Mouse (Mus musculus): ENCODE results near the gene Rreb1. TPM values are rescaled to one million over a fixed set of nuclear protein-coding genes. Genes with fewer than 3 reads are reported as not detected.

The Rreb1 gene
- total RNA-seq, 2 experiments from 2014 or later: 44.6 to 48.8 TPM

DNA sequence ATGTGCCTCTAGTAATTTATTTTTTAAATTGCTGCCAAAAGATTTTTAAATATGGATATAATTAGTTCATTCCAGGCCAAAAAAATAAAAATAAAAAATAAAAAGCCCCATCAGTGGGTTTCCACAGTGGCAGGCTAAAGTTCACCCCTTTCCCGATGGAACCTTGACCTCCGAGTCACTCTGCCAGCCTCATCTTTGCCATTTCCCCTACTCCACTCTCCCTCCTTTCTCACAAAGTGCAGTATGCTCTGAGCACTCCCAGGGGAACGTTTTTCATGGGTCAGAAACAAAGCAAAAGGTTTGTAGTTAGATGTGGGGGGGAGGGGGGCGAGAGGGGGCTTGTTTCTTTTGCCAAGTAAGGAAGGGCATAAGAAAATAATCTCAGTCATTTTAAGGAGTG, 98.6 kb downstream of the Rreb1 start:
- no peak for DNase-seq

- no peak for DNase-seq
Measured at GRCm38 (mm10) chr13:37877241-37877640, 99.0 kb downstream of the Rreb1 start.

GRCm38 (mm10) chr13:37878918-37879331, 100.7 kb downstream of the Rreb1 start:
- DNase-seq: no peak

DNA sequence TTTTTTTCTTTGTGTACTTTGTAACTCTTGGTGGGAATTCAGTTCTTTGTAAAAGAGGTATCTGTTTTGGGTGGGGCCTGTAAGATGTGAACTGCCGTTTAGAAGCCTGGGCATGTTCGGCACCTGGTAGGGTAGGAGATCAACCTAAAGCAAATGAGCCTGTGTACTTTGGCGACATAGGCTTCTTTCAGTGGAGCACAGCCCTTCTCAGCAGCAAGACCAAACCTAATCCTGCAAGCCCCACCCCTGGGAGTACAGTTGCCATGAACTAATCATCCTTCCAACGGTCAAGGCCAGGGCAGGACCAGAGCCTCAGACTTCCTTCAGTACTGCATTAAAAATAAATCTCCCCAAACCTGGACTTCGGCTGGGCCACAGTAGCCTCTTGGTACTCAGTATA, 101.4 kb downstream of the Rreb1 start:
- no peak for DNase-seq

DNA sequence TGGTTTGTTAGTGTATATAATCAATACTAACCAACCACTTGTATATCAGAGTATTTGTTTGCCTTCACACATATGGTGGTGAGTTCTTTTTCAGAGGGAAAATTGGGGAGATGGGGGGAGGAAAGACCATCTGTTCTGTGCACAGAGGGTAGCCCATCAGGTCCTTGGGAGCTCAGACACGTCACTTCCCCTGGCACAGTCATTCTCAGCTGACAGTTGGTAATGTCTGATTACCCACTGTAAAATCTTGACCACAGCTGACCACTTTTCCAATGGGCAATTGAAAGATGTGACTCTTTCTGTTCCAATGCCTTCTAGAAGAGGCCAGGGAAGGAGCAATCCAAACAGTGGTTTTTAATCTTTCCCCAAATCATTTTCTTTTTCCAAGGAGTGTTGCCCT, 101.8 kb downstream of the Rreb1 start:
- no peak for DNase-seq

DNA sequence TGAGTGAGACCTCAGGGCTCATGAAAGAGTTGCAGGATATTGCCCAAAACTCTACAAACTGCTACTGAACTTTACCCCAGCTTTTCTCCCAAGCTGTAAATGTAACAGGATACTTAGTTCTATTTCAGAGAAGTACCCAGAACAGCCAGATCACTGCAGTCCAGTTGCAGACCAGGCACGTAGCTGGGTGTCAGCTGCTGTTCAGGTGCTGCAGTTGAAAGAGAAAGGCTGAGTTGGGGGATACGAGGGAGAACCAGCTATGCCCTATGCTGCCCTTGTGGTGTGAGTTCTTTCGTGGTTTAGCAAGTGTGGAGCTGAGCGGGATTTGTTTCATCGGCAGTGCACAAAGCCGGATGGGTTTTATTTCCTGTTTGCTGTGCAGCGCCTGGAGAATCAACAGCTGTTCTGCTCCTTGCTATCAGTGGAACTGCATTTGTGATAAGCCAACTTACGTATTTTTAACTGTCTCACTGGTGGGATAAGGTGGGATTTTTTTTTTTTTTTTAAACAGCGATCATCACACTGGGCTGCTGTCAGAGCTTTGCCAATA, 102.5 kb downstream of the Rreb1 start:
- no peak for DNase-seq

- no peak for DNase-seq
Measured at GRCm38 (mm10) chr13:37882521-37882920, 104.3 kb downstream of the Rreb1 start.

- DNase-seq: no peak
Measured at GRCm38 (mm10) chr13:37883008-37883407, 104.8 kb downstream of the Rreb1 start.

- no peak for DNase-seq
Measured at GRCm38 (mm10) chr13:37885392-37885791, 107.2 kb downstream of the Rreb1 start.

- DNase-seq: no peak
Measured at GRCm38 (mm10) chr13:37886024-37886423, 107.8 kb downstream of the Rreb1 start.

DNA sequence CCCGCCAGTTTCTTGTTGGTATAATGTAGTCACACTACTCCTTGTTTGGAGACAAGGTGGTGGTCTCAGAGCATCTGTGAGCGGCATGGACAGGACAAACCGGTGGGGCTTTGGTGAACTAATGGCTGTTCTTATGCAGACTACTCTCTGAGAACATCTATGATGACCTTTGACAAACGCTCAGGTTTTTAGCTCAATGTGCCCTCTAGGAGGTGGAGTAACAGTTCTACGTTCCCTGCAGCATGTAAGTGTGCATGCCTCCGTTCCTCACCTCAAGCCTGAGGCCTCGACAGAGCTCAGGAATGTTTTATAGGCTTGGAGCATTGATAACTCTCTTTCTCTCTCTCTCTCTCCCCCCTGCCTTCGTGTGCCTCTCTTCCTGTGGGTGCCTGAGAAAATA, 116.6 kb downstream of the Rreb1 start:
- no peak for DNase-seq

DNA sequence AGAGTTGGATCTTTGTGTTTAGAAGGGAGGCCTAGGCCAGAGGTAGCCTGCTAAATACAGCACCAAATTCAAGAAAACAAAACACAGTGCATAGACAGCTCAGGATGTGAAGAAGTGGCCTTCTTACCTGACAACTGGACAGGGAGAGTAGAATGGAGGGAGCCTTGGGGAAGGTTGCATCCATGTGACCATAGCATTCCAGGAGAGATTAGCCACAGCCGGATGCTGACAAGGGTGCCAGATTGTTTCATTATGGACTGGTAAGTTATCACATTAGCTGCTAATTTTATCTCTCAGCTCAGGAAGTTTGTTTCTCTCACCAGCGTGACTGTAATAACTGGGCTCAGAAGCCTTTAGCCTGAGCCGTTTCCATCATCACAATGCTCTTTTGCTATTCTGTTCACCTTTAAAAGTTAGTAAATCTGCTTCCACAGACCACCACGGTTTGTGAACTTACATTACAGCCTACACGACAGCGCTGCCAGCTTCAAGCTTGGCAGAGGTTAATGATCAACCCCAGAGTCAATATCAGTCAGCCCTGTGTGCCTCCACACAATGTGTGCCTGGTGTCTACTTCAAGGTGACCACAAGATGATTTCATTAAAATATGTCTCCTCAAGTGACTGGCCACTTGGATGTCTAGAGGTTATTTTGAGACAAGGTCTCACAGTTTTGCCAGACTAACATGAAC, 117.5 kb downstream of the Rreb1 start:
- no peak for DNase-seq

GRCm38 (mm10) chr13:37896423-37896822, 118.2 kb downstream of the Rreb1 start:
- DNase-seq: no peak

DNA sequence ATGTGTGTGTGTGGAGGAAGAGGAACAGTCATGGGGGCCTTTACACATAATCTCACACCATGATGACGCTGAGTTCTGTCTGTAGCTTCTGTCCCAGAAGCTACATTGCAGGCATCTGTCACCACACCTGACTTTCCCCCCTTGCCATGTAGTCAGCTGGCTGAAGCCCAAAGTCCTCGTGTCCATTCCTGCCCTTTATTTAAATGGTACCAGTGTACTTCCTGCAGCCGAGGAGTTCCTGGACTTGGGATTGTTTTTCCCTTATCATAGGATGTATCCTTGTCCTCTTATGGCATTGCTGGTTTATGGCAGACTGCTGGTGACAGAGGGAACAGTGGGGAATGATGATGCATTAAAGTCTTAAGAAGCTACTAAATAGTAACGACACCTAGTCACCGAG, 120.6 kb downstream of the Rreb1 start:
- DNase-seq: no peak

- DNase-seq: no peak
Measured at GRCm38 (mm10) chr13:37903036-37903435, 124.8 kb downstream of the Rreb1 start.

- no peak for DNase-seq
Measured at GRCm38 (mm10) chr13:37903476-37903875, 125.3 kb downstream of the Rreb1 start.

DNA sequence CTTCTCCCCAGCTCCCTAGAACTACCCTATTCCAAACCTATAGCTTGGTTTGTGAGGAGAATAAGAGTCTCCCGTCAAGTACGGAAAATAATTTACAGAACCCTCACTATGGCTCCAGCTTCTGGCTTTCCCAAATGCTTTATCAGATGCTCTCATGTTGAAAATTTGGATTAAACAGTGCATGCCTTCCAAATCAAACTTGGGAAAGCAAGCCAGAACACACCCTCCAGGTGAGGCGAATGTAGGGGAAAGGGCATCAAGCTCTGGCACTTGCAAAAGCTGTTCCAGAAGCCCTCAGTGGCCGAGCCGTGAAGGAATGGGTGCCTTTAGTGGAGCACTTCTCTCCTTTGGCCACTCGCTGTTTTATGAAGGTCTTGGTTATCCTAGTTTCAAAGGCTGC, 126.2 kb downstream of the Rreb1 start:
- DNase-seq: no peak

- DNase-seq: no peak
Measured at GRCm38 (mm10) chr13:37908061-37908460, 129.9 kb downstream of the Rreb1 start.

DNA sequence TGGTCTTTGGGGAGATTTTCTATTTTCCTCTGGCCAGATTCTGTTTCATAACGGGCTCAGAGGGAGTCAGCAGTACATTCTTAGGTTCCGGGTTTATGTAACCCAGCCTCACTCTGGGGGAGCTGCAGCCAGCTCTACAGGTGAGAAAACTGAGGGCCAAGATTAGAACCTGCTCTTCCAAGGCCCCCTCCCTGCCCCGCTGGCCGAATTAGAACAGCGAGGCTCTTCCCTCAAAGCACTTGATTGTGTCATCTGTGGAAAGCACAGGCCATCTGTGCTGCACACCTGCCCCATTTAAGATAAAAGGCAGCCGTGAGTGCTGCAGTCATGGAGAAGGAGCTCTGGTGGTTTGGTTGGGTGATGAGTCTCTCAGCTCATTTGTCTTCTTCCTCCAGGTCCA, 130.3 kb downstream of the Rreb1 start:
- DNase-seq: no peak

- no peak for DNase-seq
Measured at GRCm38 (mm10) chr13:37909225-37909624, 131.0 kb downstream of the Rreb1 start.

DNA sequence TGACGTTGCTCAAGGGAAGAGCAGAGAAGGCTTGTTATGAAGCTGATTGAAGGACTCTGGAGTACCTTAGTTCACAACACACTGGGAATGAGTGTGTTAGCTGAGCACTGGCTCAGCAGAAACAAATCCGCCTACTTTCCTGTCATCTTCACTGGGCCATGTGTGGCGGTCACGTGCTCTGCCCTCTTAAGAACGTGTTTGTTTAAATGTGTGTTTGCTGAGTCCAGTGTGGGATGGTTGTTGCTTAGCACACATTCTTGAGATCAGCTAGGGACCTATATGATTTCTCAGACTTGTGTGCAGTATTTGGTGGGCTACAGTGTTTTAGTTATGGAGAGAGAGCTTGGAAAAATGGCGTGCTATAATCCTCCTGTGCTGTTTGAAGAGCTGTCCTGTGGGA, 133.8 kb downstream of the Rreb1 start:
- no peak for DNase-seq

- DNase-seq: no peak
Measured at GRCm38 (mm10) chr13:37912591-37913467, 134.6 kb downstream of the Rreb1 start.

DNA sequence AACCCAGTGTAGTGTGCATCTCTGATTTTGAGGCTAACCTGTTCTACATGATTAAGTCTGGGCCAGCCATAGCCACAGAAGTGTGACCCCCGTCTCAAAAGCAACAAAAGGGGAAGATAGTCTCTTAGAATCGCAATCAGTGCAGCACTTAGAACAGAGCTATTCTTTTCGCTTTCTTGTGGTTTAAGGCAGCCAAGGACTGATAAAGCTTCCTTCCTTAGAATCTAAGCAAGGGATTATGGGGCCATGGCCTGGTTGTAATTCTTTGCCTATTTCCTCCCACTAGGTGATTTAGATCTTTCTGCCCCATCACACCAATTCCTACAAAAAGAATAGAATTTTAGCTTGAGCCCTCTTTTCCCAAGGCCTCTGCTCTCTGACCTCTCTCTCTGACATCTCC, 135.8 kb downstream of the Rreb1 start:
- no peak for DNase-seq
